In genomic region chr13:76447528-76447927, GRCm38 (mm10) we compare ENCODE assay signal across 24 mouse cellular contexts.
"Had no signal": no experiment of that assay in that cellular context is flagged by ENCODE, and none has a peak within 500 bp of the region (broad histone marks: within the 10 kb centered on the region; RNA-seq: fewer than 3 reads in every experiment).

No protein-coding gene starts in this region.

- H3K9ac ChIP-seq: heart, embryonic 12.5 days; hindbrain, embryonic 13.5 days; hindbrain, embryonic 15.5 days; kidney, embryonic 15.5 days; limb, embryonic 13.5 days; limb, embryonic 15.5 days; liver, embryonic 12.5 days; liver, embryonic 14.5 days had no signal

- H3K4me3 ChIP-seq: heart, adult 2 months; heart, embryonic 12.5 days; hindbrain, embryonic 13.5 days; hindbrain, embryonic 15.5 days; kidney, embryonic 15.5 days; limb, embryonic 13.5 days; limb, embryonic 15.5 days; liver, embryonic 12.5 days had no signal

- H3K36me3 ChIP-seq: heart, embryonic 12.5 days; hindbrain, embryonic 13.5 days; hindbrain, embryonic 15.5 days; kidney, embryonic 15.5 days; limb, embryonic 13.5 days; limb, embryonic 15.5 days; liver, embryonic 12.5 days had no signal

- H3K4me2 ChIP-seq: heart, embryonic 12.5 days; hindbrain, embryonic 13.5 days; hindbrain, embryonic 15.5 days; kidney, embryonic 15.5 days; limb, embryonic 13.5 days; limb, embryonic 15.5 days; liver, embryonic 12.5 days had no signal

- H3K27me3 ChIP-seq: heart, embryonic 12.5 days; hindbrain, embryonic 13.5 days; hindbrain, embryonic 15.5 days; kidney, embryonic 15.5 days; limb, embryonic 13.5 days; limb, embryonic 15.5 days; liver, embryonic 12.5 days had no signal

- H3K9me3 ChIP-seq: heart, embryonic 12.5 days; hindbrain, embryonic 13.5 days; hindbrain, embryonic 15.5 days; kidney, embryonic 15.5 days; limb, embryonic 13.5 days; limb, embryonic 15.5 days; liver, embryonic 12.5 days had no signal

- H3K4me1 ChIP-seq: heart, embryonic 12.5 days; hindbrain, embryonic 13.5 days; hindbrain, embryonic 15.5 days; kidney, embryonic 15.5 days; limb, embryonic 13.5 days; limb, embryonic 15.5 days had no signal

- DNase-seq: gastrocnemius, postnatal 14 days; gastrocnemius, postnatal 36 days; heart, adult 11 months; heart, adult 2 months; heart, postnatal 14 days; heart, postnatal 36 days; kidney, adult 11 months; kidney, adult 2 months; kidney, adult 9 months; kidney, postnatal 14 days; kidney, postnatal 36 days; layer of hippocampus, postnatal 36 days; left cerebral cortex, postnatal 4 days had no signal

- ATAC-seq: hindbrain, postnatal 0 days; intestine, embryonic 16.5 days; liver, embryonic 12.5 days had no signal

- H3K27ac ChIP-seq: heart, adult 2 months; hindbrain, embryonic 13.5 days; hindbrain, embryonic 15.5 days; hindbrain, postnatal 0 days; kidney, embryonic 15.5 days; kidney, postnatal 0 days; limb, embryonic 13.5 days; limb, embryonic 15.5 days; liver, embryonic 12.5 days; liver, embryonic 14.5 days had no signal
